Mouse (Mus musculus): ENCODE data around the gene Abhd16a. TPM values are rescaled to one million over a fixed set of nuclear protein-coding genes. Genes with fewer than 3 reads are reported as not detected.
A peak's percentile ranks its signal among the peaks of the same experiment; 100 is the strongest.

Gene Abhd16a
- total RNA-seq, 2 experiments from 2014 or later, result 84.4 to 91.5 TPM

GRCm38 (mm10) chr17:35058316-35058715 is 30.7 kb upstream of the Abhd16a start:
- DNase-seq (ENCODE audit: extremely low spot score in 1 of 2, low spot score in 2 of 2), result no peak
- intact Hi-C loops (cut with DNase I), result loop anchor here (5.0 kb wide), 1 partner anchor 36 kb away; no protein-coding TSS in a partner anchor

- intact Hi-C loops (cut with DNase I), result loop anchor here (5.0 kb wide), 1 partner anchor 37 kb away; no protein-coding TSS in a partner anchor
- peak; percentile 74 to 94 for DNase-seq (ENCODE audit: extremely low spot score in 1 of 2, low spot score in 2 of 2)
Measured at GRCm38 (mm10) chr17:35058911-35059892, 29.9 kb upstream of the Abhd16a start, which contains the start of gene Ddah2. TSS of gene Ddah2 (plus strand) at chr17:35059035.

- intact Hi-C loops (cut with DNase I), result no loop called here
- no peak for DNase-seq (ENCODE audit: extremely low spot score in 1 of 2, low spot score in 2 of 2)
Measured at GRCm38 (mm10) chr17:35060071-35060470, 29.0 kb upstream of the Abhd16a start.

- no peak for DNase-seq (ENCODE audit: extremely low spot score in 1 of 2, low spot score in 2 of 2)
- intact Hi-C loops (cut with DNase I), result no loop called here
Measured at GRCm38 (mm10) chr17:35060737-35061297, 28.2 kb upstream of the Abhd16a start.

GRCm38 (mm10) chr17:35061299-35061698 is 27.8 kb upstream of the Abhd16a start:
- no peak for DNase-seq (ENCODE audit: extremely low spot score in 1 of 2, low spot score in 2 of 2)
- intact Hi-C loops (cut with DNase I), result no loop called here

- intact Hi-C loops (cut with DNase I), result no loop called here
- no peak for DNase-seq (ENCODE audit: extremely low spot score in 1 of 2, low spot score in 2 of 2)
Measured at GRCm38 (mm10) chr17:35063466-35063865, 25.6 kb upstream of the Abhd16a start.

- no peak for DNase-seq (ENCODE audit: extremely low spot score in 1 of 2, low spot score in 2 of 2)
- intact Hi-C loops (cut with DNase I), result no loop called here
Measured at GRCm38 (mm10) chr17:35064378-35064877, 24.6 kb upstream of the Abhd16a start.

- peak in 1 of 2 experiments; percentile 59 for DNase-seq (ENCODE audit: extremely low spot score in 1 of 2, low spot score in 2 of 2)
- intact Hi-C loops (cut with DNase I), result no loop called here
Measured at GRCm38 (mm10) chr17:35064951-35065947, 23.8 kb upstream of the Abhd16a start, which contains the start of gene Ly6g6c. TSS of gene Ly6g6c (plus strand) at chr17:35065388.

GRCm38 (mm10) chr17:35066084-35066483 is 23.0 kb upstream of the Abhd16a start, which contains the start of gene Mpig6b:
TSS of gene Mpig6b (minus strand) at chr17:35066184.
- DNase-seq (ENCODE audit: extremely low spot score in 1 of 2, low spot score in 2 of 2), result no peak
- intact Hi-C loops (cut with DNase I), result no loop called here

GRCm38 (mm10) chr17:35068213-35068914 is 20.7 kb upstream of the Abhd16a start:
- DNase-seq (ENCODE audit: extremely low spot score in 1 of 2, low spot score in 2 of 2), result no peak
- intact Hi-C loops (cut with DNase I), result no loop called here

GRCm38 (mm10) chr17:35070556-35071229 is 18.4 kb upstream of the Abhd16a start:
- intact Hi-C loops (cut with DNase I), result no loop called here
- no peak for DNase-seq (ENCODE audit: extremely low spot score in 1 of 2, low spot score in 2 of 2)

- DNase-seq (ENCODE audit: extremely low spot score in 1 of 2, low spot score in 2 of 2), result no peak
- intact Hi-C loops (cut with DNase I), result no loop called here
Measured at GRCm38 (mm10) chr17:35071454-35071853, 17.6 kb upstream of the Abhd16a start.

GRCm38 (mm10) chr17:35074097-35074496 is 15.0 kb upstream of the Abhd16a start:
- DNase-seq (ENCODE audit: extremely low spot score in 1 of 2, low spot score in 2 of 2), result no peak

GRCm38 (mm10) chr17:35076507-35077176 is 12.4 kb upstream of the Abhd16a start, which contains the start of gene Ly6g6e:
TSS of gene Ly6g6e (plus strand) at chr17:35076902.
- no peak for DNase-seq (ENCODE audit: extremely low spot score in 1 of 2, low spot score in 2 of 2)
- intact Hi-C loops (cut with DNase I), result no loop called here

More at GRCm38 (mm10) chr17:35074097-35074496, 15.0 kb upstream of the Abhd16a start:
- intact Hi-C loops (cut with DNase I), result no loop called here

GRCm38 (mm10) chr17:35077285-35077684 is 11.8 kb upstream of the Abhd16a start:
- no peak for DNase-seq (ENCODE audit: extremely low spot score in 1 of 2, low spot score in 2 of 2)
- intact Hi-C loops (cut with DNase I), result no loop called here

GRCm38 (mm10) chr17:35077786-35078233 is 11.3 kb upstream of the Abhd16a start, which contains the start of gene Ly6g6d:
TSS of gene Ly6g6d (minus strand) at chr17:35078065.
- peak in 1 of 2 experiments; percentile 68 for DNase-seq (ENCODE audit: extremely low spot score in 1 of 2, low spot score in 2 of 2)
- intact Hi-C loops (cut with DNase I), result no loop called here

All from left cerebral cortex, postnatal 10 days (tissue).